Mouse (Mus musculus) embryonic facial prominence, embryonic 15.5 days (tissue): Measurements from ENCODE around the gene Agk. TPM values are rescaled to one million over a fixed set of nuclear protein-coding genes. Genes with fewer than 3 reads are reported as not detected.

Source experiments
- ATAC-seq: fragments of 200-750 bp; cut with Nextera tagmentation; 2 replicates; pipeline ENCODE4 v1.8.0; 2017; ENCODE audit warnings: low read depth, moderate TSS enrichment; ENCODE audit not compliant: insufficient number of reproducible peaks, low FRiP score, low TSS enrichment
- H3K27ac ChIP-seq: fragments of 300-500 bp; sonication (generic); replicated peaks from 2 replicates; pipeline ENCODE4 v1.5.1; 2015; ENCODE audit warnings: mild to moderate bottlenecking, inconsistent platforms
- H3K27me3 ChIP-seq: fragments of 300-500 bp; sonication (generic); 2 replicates; pipeline ENCODE4 v1.6.1; 2015; ENCODE audit warnings: inconsistent platforms
- H3K36me3 ChIP-seq: fragments of 300-500 bp; sonication (generic); 2 replicates; pipeline ENCODE4 v1.6.1; 2015; ENCODE audit warnings: mild to moderate bottlenecking, inconsistent platforms
- H3K4me1 ChIP-seq: fragments of 300-500 bp; sonication (generic); 2 replicates; pipeline ENCODE4 v1.6.1; 2015; ENCODE audit warnings: inconsistent platforms
- H3K4me2 ChIP-seq: fragments of 300-500 bp; sonication (generic); replicated peaks from 2 replicates; pipeline ENCODE4 v1.6.1; 2015; ENCODE audit warnings: mild to moderate bottlenecking, inconsistent platforms
- H3K4me3 ChIP-seq: fragments of 300-500 bp; sonication (generic); replicated peaks from 2 replicates; pipeline ENCODE4 v1.5.1; 2015; ENCODE audit warnings: mild to moderate bottlenecking, inconsistent platforms
- H3K9ac ChIP-seq: fragments of 300-500 bp; sonication (generic); 2 replicates; pipeline ENCODE4 v1.6.1; 2015; ENCODE audit warnings: inconsistent platforms
- H3K9me3 ChIP-seq: fragments of 300-500 bp; sonication (generic); replicated peaks from 2 replicates; pipeline ENCODE4 v1.6.1; 2016; ENCODE audit warnings: inconsistent platforms
- WGBS: fragments of 180-500 bp; shearing (Covaris S2); methylation state at CpG from one replicate; pipeline ENCODE4 v1.1.7; 2015; 5-methylcytosine and 5-hydroxymethylcytosine counted together
- polyA plus RNA-seq: library from polyadenylated mRNA; unstranded; fragments of >200 nt; fragmentation: Nextera tagmentation; extraction: Ambion mirVana; gene quantifications from 2 replicates; pipeline ENCODE4 v1.2.1, GENCODE M21; 2015

Agk gene
- polyA plus RNA-seq, 1 experiment from 2014 or later: 44.0 TPM

GRCm38 (mm10) chr6:40431356-40431755 is 106.4 kb downstream of the Agk start:
- H3K4me2 ChIP-seq: no peak overlapping the region
- H3K27ac ChIP-seq: no peak overlapping the region
- no peaks in the 10 kb centered on the region for H3K27me3 ChIP-seq
- no peaks in the 10 kb centered on the region for H3K36me3 ChIP-seq
- H3K9ac ChIP-seq: no peak overlapping the region
- no peaks in the 10 kb centered on the region for H3K9me3 ChIP-seq
- H3K4me1 ChIP-seq: peaks cover 24% of the 10 kb centered on the region
- WGBS: 47% methylated on average over 4 of the region's 4 CpGs
- ATAC-seq: no peak
- H3K4me3 ChIP-seq: no peak overlapping the region

- Histone ChIP-seq H3K27ac (no peak overlapping the region), H3K9me3 (no peaks in the 10 kb centered on the region), H3K9ac (no peak overlapping the region), H3K36me3 (no peaks in the 10 kb centered on the region), H3K4me1 (peaks cover 24% of the 10 kb centered on the region), H3K27me3 (no peaks in the 10 kb centered on the region), H3K4me3 (no peak overlapping the region), H3K4me2 (no peak overlapping the region)
- no peak for ATAC-seq
Observed at GRCm38 (mm10) chr6:40431812-40432211, 106.8 kb downstream of the Agk start.

- Histone ChIP-seq H3K4me1 (peaks cover 24% of the 10 kb centered on the region), H3K27me3 (peaks cover 8% of the 10 kb centered on the region; the same call in 1 of the 2 replicates), H3K4me2 (no peak overlapping the region), H3K9ac (no peak overlapping the region), H3K27ac (no peak overlapping the region), H3K4me3 (no peak overlapping the region), H3K9me3 (no peaks in the 10 kb centered on the region), H3K36me3 (no peaks in the 10 kb centered on the region)
- 82% methylated on average over 17 of the region's 17 CpGs for WGBS
- ATAC-seq: no peak
Observed at GRCm38 (mm10) chr6:40432346-40433275, 107.6 kb downstream of the Agk start.

GRCm38 (mm10) chr6:40434697-40435096 is 109.7 kb downstream of the Agk start:
- Histone ChIP-seq H3K4me1 (peaks cover 18% of the 10 kb centered on the region), H3K9me3 (no peaks in the 10 kb centered on the region), H3K4me3 (peak overlapping the region; percentile 84), H3K9ac (peak overlapping the region; percentile 59; the same call in 1 of the 2 replicates), H3K36me3 (no peaks in the 10 kb centered on the region), H3K27ac (no peak overlapping the region), H3K4me2 (peak overlapping the region; percentile 89), H3K27me3 (peaks cover 20% of the 10 kb centered on the region)
- ATAC-seq: no peak
- WGBS: 12% methylated on average over 7 of the region's 7 CpGs

GRCm38 (mm10) chr6:40435151-40436046 is 110.4 kb downstream of the Agk start:
- under 1% methylated on average over 60 of the region's 72 CpGs for WGBS
- no peaks in the 10 kb centered on the region for H3K36me3 ChIP-seq
- peak overlapping the region; percentile 89 for H3K4me2 ChIP-seq
- H3K27ac ChIP-seq: peak overlapping the region; percentile 48; the same call in 1 of the 2 replicates
- H3K27me3 ChIP-seq: peaks cover 25% of the 10 kb centered on the region
- no peaks in the 10 kb centered on the region for H3K9me3 ChIP-seq
- peak overlapping the region; percentile 59 for H3K9ac ChIP-seq
- peak; percentile 49 for ATAC-seq
- peaks cover 18% of the 10 kb centered on the region for H3K4me1 ChIP-seq
- peak overlapping the region; percentile 84 for H3K4me3 ChIP-seq

- H3K9ac ChIP-seq: peak within 1 kb of the TSS; percentile 59
- H3K4me3 ChIP-seq: peak within 1 kb of the TSS; percentile 84
- H3K27ac ChIP-seq: peak within 1 kb of the TSS; percentile 48; the same call in 1 of the 2 replicates
- peak within 1 kb of the TSS; percentile 89 for H3K4me2 ChIP-seq
- H3K36me3 ChIP-seq: no peaks in the 10 kb centered on the region
- H3K9me3 ChIP-seq: no peaks in the 10 kb centered on the region
- WGBS: under 1% methylated on average over 38 of the region's 38 CpGs
- peaks cover 28% of the 10 kb centered on the region for H3K27me3 ChIP-seq
- H3K4me1 ChIP-seq: peaks cover 16% of the 10 kb centered on the region
- ATAC-seq: peak; percentile 90
Observed at GRCm38 (mm10) chr6:40436047-40436483, 111.1 kb downstream of the Agk start, which contains the start of gene E330009J07Rik. E330009J07Rik (minus strand) TSS chr6:40436135.

GRCm38 (mm10) chr6:40438936-40439335 is 114.0 kb downstream of the Agk start, which contains the start of gene Wee2:
Wee2 (plus strand) TSS chr6:40439088.
- H3K36me3 ChIP-seq: no peaks in the 10 kb centered on the region
- peaks cover 14% of the 10 kb centered on the region; the same call in 1 of the 2 replicates for H3K4me1 ChIP-seq
- H3K9ac ChIP-seq: no peak within 1 kb of the TSS
- H3K9me3 ChIP-seq: no peaks in the 10 kb centered on the region
- no peak within 1 kb of the TSS for H3K4me2 ChIP-seq
- ATAC-seq: no peak
- H3K4me3 ChIP-seq: no peak within 1 kb of the TSS
- 68% methylated on average over 5 of the region's 5 CpGs for WGBS
- H3K27me3 ChIP-seq: peaks cover 34% of the 10 kb centered on the region
- no peak within 1 kb of the TSS for H3K27ac ChIP-seq

- 43% methylated on average over 12 of the region's 12 CpGs for WGBS
- H3K36me3 ChIP-seq: no peaks in the 10 kb centered on the region
- no peak for ATAC-seq
- peaks cover 8% of the 10 kb centered on the region; the same call in 1 of the 2 replicates for H3K4me1 ChIP-seq
- peaks cover 34% of the 10 kb centered on the region for H3K27me3 ChIP-seq
- H3K27ac ChIP-seq: no peak overlapping the region
- H3K9me3 ChIP-seq: no peaks in the 10 kb centered on the region
- H3K9ac ChIP-seq: no peak overlapping the region
- no peak overlapping the region for H3K4me3 ChIP-seq
- no peak overlapping the region for H3K4me2 ChIP-seq
Observed at GRCm38 (mm10) chr6:40439731-40440130, 114.8 kb downstream of the Agk start.

GRCm38 (mm10) chr6:40441276-40441675 is 116.3 kb downstream of the Agk start:
- no peak overlapping the region for H3K4me2 ChIP-seq
- no peak overlapping the region for H3K27ac ChIP-seq
- H3K27me3 ChIP-seq: peaks cover 34% of the 10 kb centered on the region
- H3K36me3 ChIP-seq: no peaks in the 10 kb centered on the region
- no peak overlapping the region for H3K4me3 ChIP-seq
- ATAC-seq: no peak
- H3K9ac ChIP-seq: no peak overlapping the region
- H3K9me3 ChIP-seq: no peaks in the 10 kb centered on the region
- WGBS: 63% methylated on average over 3 of the region's 3 CpGs
- peaks cover under 1% of the 10 kb centered on the region; the same call in 1 of the 2 replicates for H3K4me1 ChIP-seq

- H3K36me3 ChIP-seq: no peaks in the 10 kb centered on the region
- H3K27me3 ChIP-seq: peaks cover 34% of the 10 kb centered on the region
- ATAC-seq: no peak
- no peak overlapping the region for H3K9ac ChIP-seq
- no peak overlapping the region for H3K4me2 ChIP-seq
- no peaks in the 10 kb centered on the region for H3K4me1 ChIP-seq
- H3K4me3 ChIP-seq: no peak overlapping the region
- no peaks in the 10 kb centered on the region for H3K9me3 ChIP-seq
- no peak overlapping the region for H3K27ac ChIP-seq
- WGBS: 29% methylated on average over 3 of the region's 3 CpGs
Observed at GRCm38 (mm10) chr6:40441755-40442154, 116.8 kb downstream of the Agk start.
